Mouse (Mus musculus) left cerebral cortex, postnatal 36 days (tissue): ENCODE results near the gene Tmem131l. TPM values are rescaled to one million over a fixed set of nuclear protein-coding genes. Genes with fewer than 3 reads are reported as not detected.
"Not testable (repeated sequence)": the region's sequence is repeated elsewhere in the genome, so short reads cannot be mapped to it uniquely, and the experiment has no call there.

ENCODE experiments used
- DNase-seq, 2 experiments: peaks; one replicate each; pipeline ENCODE4 v3.0.0; 2021 to 2022; ENCODE audit warnings: low spot score in 2 of 2, mixed read lengths in 1 of 2
- intact Hi-C: fragments of 180-260 bp; cut with DNase I; formaldehyde crosslinking; loops from one replicate; pipeline ENCODE4 v1.15.1; 2025
- total RNA-seq, 2 experiments: library from RNA; stranded (reverse); gene quantifications; 2 replicates each; pipeline ENCODE4 v1.2.3; 2021

Tmem131l gene
- total RNA-seq, 2 experiments from 2014 or later, result 17.7 to 28.0 TPM

GRCm38 (mm10) chr3:83895111-83895510, 144.9 kb downstream of the Tmem131l start:
- DNase-seq, result no peak
- intact Hi-C loops, result loop anchor here (5.0 to 10.0 kb wide), 3 partner anchors 53 to 900 kb away; partner anchors contain the start of gene Tlr2

- DNase-seq, result no peak
- intact Hi-C loops, result no loop called here
Measured at GRCm38 (mm10) chr3:83885163-83885562, 154.8 kb downstream of the Tmem131l start.

GRCm38 (mm10) chr3:83879261-83880050, 160.5 kb downstream of the Tmem131l start:
- intact Hi-C loops, DNase-seq: not testable (repeated sequence)

- intact Hi-C loops, result no loop called here
- no peak for DNase-seq
Measured at GRCm38 (mm10) chr3:83878801-83879200, 161.2 kb downstream of the Tmem131l start.

- no peak for DNase-seq
- intact Hi-C loops, result no loop called here
Measured at GRCm38 (mm10) chr3:83876299-83876698, 163.7 kb downstream of the Tmem131l start.

GRCm38 (mm10) chr3:83875078-83875477, 164.9 kb downstream of the Tmem131l start:
- DNase-seq, intact Hi-C loops: not testable (repeated sequence)

- intact Hi-C loops, DNase-seq: not testable (repeated sequence)
Measured at GRCm38 (mm10) chr3:83872853-83873252, 167.1 kb downstream of the Tmem131l start.

GRCm38 (mm10) chr3:83871962-83872361, 168.0 kb downstream of the Tmem131l start:
- DNase-seq, intact Hi-C loops: not testable (repeated sequence)

- DNase-seq, intact Hi-C loops: not testable (repeated sequence)
Measured at GRCm38 (mm10) chr3:83871559-83871958, 168.4 kb downstream of the Tmem131l start.

- DNase-seq, result no peak
- intact Hi-C loops, result no loop called here
Measured at GRCm38 (mm10) chr3:83869776-83870175, 170.2 kb downstream of the Tmem131l start.

- intact Hi-C loops, DNase-seq: not testable (repeated sequence)
Measured at GRCm38 (mm10) chr3:83867026-83867425, 172.9 kb downstream of the Tmem131l start.

GRCm38 (mm10) chr3:83865216-83865615, 174.8 kb downstream of the Tmem131l start:
- intact Hi-C loops, result no loop called here

GRCm38 (mm10) chr3:83864064-83864548, 175.9 kb downstream of the Tmem131l start:
- intact Hi-C loops, result no loop called here
- DNase-seq, result no peak

More at GRCm38 (mm10) chr3:83865216-83865615, 174.8 kb downstream of the Tmem131l start:
- no peak for DNase-seq

GRCm38 (mm10) chr3:83862956-83863355, 177.0 kb downstream of the Tmem131l start:
- intact Hi-C loops, result no loop called here
- peak; percentile 49 to 60 for DNase-seq

GRCm38 (mm10) chr3:83859595-83859994, 180.4 kb downstream of the Tmem131l start:
- intact Hi-C loops, result no loop called here
- no peak for DNase-seq

- intact Hi-C loops, result no loop called here
Measured at GRCm38 (mm10) chr3:83859071-83859470, 180.9 kb downstream of the Tmem131l start.

GRCm38 (mm10) chr3:83857621-83858020, 182.4 kb downstream of the Tmem131l start:
- no peak for DNase-seq
- intact Hi-C loops, result no loop called here

More at GRCm38 (mm10) chr3:83859071-83859470, 180.9 kb downstream of the Tmem131l start:
- no peak for DNase-seq

GRCm38 (mm10) chr3:83855643-83856042, 184.3 kb downstream of the Tmem131l start:
- no peak for DNase-seq
- intact Hi-C loops, result no loop called here

- no peak for DNase-seq
- intact Hi-C loops, result no loop called here
Measured at GRCm38 (mm10) chr3:83849341-83849740, 190.6 kb downstream of the Tmem131l start.
